Mouse (Mus musculus): ENCODE measurements around the gene Ccdc85b. TPM values are rescaled to one million over a fixed set of nuclear protein-coding genes. Genes with fewer than 3 reads are reported as not detected.

Gene Ccdc85b
- 0.98 and 1.6 TPM in 2 replicates for total RNA-seq (2023)

DNA sequence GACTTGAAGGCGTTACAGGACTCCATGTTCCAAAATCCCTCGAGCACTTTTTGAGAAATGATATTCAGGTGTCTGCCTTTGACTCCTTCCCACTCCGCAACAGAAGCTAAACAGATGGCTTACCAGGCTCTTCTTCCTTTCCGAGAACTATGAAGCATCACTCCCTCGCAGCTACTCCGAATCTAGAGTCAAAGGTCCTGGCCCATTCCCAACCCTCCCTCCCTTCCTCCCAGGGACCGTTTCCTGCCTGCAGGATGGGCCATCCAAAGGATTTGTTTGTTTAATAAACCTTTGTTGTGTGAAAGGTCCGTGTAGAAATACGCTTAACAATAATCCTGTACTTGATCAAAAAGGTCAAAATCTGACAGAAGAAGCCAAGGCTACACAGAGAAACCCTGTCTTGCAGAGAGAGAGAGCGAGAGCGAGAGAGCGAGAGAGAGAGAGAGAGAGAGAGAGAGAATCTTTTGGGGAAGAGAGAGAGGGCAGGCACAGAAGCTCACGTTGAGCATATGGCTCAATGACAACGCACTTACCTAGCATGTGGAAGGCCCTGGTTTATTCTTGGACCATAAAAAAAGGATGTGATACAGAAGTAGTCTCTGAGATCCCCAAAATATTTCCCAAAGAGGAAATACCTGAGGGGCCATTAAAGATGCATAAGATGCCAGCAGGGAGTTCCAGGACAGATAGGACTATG, at the start of gene Ccdc85b:
Gene Ccdc85b (minus strand): TSS at position 149 of the 697 bp plus-strand sequence.

DNA sequence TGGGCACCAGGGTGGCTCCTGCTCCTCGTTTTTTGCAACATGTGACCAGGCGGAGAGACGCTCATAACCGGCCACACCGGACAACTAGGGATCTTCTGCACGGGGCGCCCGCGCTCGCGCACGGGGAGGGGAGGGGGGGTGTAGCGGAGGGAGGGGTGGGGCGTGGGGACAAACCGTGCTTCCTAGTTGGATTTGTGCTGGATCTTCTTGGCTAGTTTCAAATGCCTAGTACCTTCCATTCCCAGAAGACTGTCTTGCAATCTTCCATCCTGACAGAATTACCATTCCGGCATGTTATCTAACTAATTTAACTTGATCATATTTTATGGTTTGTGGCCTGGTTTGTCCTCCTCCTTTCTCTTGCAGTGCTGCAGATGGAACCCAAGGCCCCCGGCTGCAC, 46.0 kb upstream of the Ccdc85b start, which contains the start of gene 1700020D05Rik:
Gene 1700020D05Rik (minus strand): TSS at position 101 of the 400 bp plus-strand sequence.

GRCm38 (mm10) chr19:5490313-5490897, 32.7 kb upstream of the Ccdc85b start, which contains the start of gene Cfl1:
Cfl1 (plus strand) TSS chr19:5490455.

DNA sequence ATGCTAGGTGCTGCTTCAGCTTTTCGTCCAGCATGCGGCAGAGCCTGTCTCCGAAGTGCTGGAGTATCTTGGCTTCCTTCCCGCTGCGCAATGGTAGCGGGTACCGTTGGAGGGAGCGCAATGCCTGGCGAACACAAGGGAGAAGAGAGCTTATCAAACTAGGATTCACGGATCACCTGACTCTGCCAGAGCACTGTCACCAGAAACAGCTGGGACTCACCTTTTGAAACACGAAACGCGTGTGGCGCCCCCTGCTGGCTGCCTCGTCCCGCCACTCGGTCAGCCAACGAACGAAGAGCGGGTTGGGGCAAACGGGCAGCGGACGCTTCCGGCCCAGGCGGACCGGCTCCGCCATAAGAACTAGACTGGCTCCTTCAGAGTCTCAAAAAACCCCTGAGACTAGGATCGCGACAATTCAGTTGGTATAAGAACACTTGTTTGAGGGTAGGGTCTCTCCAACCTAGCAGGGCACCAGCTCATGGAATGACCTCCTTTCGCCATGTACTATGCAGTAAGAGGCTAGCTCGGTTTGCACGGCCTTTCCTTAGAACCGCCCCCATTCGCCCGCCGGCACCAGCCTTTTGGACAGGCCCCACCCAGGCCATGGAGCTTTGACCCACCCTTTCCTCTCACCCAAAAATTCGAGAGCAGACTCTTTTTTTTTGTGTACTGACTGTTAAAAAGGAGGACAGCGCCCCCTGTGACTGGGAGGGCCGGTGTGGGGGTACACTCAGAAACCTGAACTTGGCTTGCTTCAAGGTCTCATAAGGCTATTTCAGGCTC, 30.3 kb upstream of the Ccdc85b start, which contains the start of gene Mus81:
Gene Mus81 (minus strand): TSS at position 635 of the 783 bp plus-strand sequence.

GRCm38 (mm10) chr19:5473720-5474119, 16.0 kb upstream of the Ccdc85b start, which contains the start of gene Efemp2:
Efemp2 (plus strand) TSS chr19:5473954.

DNA sequence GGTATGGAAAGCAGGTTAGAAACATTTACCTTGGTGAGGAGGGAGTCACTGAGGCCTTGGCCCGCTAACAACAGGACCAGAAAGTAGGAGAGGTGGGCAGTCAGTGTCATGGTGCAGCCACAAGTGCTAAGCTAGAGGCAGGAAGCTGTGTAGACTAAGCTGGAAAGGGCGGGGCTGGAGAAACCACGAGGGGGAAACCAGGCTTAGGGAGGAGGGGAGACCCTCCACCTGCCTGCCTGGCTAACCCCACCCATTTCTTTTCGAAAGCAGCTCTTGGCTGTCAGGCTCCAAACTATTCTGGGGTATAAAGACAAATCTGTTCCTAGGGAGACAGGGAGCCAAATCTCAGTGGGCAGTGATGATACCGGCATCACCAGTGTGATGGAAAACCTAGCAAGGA, 10.7 kb upstream of the Ccdc85b start, which contains the start of gene Ctsw:
Gene Ctsw (minus strand): TSS at position 134 of the 400 bp plus-strand sequence.

GRCm38 (mm10) chr19:5460465-5460911, 2.8 kb upstream of the Ccdc85b start, which contains the start of gene Fibp:
Fibp (plus strand) TSS chr19:5460615.

DNA sequence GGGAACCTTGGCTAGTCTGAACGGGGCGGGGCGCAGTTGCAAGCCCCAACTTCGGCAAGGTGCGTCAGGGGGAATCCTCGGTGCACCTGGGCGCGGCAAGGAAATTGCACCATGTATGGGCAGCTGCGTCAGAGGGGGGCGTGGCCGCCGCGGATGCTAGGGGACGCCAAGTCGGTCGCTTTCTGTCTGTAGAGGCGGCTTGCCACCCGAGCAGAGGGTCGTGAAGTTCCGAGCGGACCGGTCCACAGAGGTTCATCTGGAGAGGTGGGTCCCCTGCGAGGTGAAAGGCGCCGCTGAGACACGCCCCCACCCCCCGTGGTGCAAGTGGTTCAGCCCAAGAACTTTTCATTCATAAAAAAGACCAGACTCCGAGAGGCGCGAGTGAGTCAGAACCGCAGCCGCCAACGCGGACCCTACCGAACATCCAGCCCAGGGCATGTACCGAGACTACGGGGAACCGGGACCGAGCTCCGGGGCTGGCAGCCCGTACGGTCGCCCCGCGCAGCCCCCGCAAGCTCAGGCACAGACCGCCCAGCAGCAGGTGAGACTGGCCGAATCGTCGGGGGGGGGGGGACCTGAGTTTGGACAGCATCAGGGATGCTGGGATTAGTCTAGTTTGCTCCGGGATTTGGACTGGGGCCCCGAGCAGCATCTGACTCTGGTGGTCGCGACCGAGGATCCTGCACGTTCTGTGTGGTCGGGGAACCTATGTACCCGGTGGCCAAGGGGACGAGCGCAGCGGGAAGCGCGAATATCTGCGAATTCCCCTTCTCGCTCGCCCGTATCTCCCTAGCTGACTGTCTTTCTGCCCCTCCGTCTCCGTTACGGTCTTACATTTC, 10.0 kb downstream of the Ccdc85b start, which contains the start of gene Fosl1:
Gene Fosl1 (plus strand): TSS at position 33 of the 839 bp plus-strand sequence.

GRCm38 (mm10) chr19:5424782-5425741, 32.6 kb downstream of the Ccdc85b start, which contains the start of the genes Drap1 and AI837181:
Drap1 (minus strand) TSS chr19:5424979.
AI837181 (plus strand) TSS chr19:5425144.

Other genes with a start within 250 kb of the Ccdc85b start
- 101 and 135 TPM in 2 replicates for gene Pacs1, start 184.8 kb downstream of the Ccdc85b start, total RNA-seq (2023)
- gene Sf3b2, start 162.4 kb downstream of the Ccdc85b start, total RNA-seq (2023), result 206 and 260 TPM in 2 replicates
- not detected in 2 replicates for gene Gal3st3, start 159.6 kb downstream of the Ccdc85b start, total RNA-seq (2023)
- gene Catsper1, start 122.2 kb downstream of the Ccdc85b start, total RNA-seq (2023), result not detected in 2 replicates
- gene Cst6, start 108.3 kb downstream of the Ccdc85b start, total RNA-seq (2023), result not detected in 2 replicates
- 25.6 and 30.1 TPM in 2 replicates for gene Eif1ad, start 91.2 kb downstream of the Ccdc85b start, total RNA-seq (2023)
- gene Banf1, start 90.7 kb downstream of the Ccdc85b start, total RNA-seq (2023), result 53.8 TPM in 2 replicates
- gene Sart1, start 69.2 kb downstream of the Ccdc85b start, total RNA-seq (2023), result 131 and 134 TPM in 2 replicates
- gene Tsga10ip, start 55.4 kb downstream of the Ccdc85b start, total RNA-seq (2023), result 0.95 TPM in 1 of 2 replicates, not detected in the other
- gene Drap1, start 32.9 kb downstream of the Ccdc85b start, total RNA-seq (2023), result 102 and 116 TPM in 2 replicates
- gene AI837181, start 32.8 kb downstream of the Ccdc85b start, total RNA-seq (2023), result 30.0 and 39.2 TPM in 2 replicates
- 73.4 and 88.0 TPM in 2 replicates for gene Fosl1, start 10.3 kb downstream of the Ccdc85b start, total RNA-seq (2023)
- gene Fibp, start 2.7 kb upstream of the Ccdc85b start, total RNA-seq (2023), result 48.7 and 54.0 TPM in 2 replicates
- 0.51 TPM in 1 of 2 replicates, not detected in the other for gene Ctsw, start 10.6 kb upstream of the Ccdc85b start, total RNA-seq (2023)
- gene Efemp2, start 16.1 kb upstream of the Ccdc85b start, total RNA-seq (2023), result 0.79 TPM in 1 of 2 replicates, not detected in the other
- 11.7 and 16.5 TPM in 2 replicates for gene Mus81, start 30.5 kb upstream of the Ccdc85b start, total RNA-seq (2023)
- 1,517 and 1,622 TPM in 2 replicates for gene Cfl1, start 32.6 kb upstream of the Ccdc85b start, total RNA-seq (2023)
- not detected in 2 replicates for gene 1700020D05Rik, start 45.9 kb upstream of the Ccdc85b start, total RNA-seq (2023)
- gene Snx32, start 52.6 kb upstream of the Ccdc85b start, total RNA-seq (2023), result 1.5 and 2.2 TPM in 2 replicates
- gene Ovol1, start 102.8 kb upstream of the Ccdc85b start, total RNA-seq (2023), result 0.16 TPM in 1 of 2 replicates, not detected in the other
- gene Ap5b1, start 110.1 kb upstream of the Ccdc85b start, total RNA-seq (2023), result 59.9 and 83.2 TPM in 2 replicates
- 134 and 135 TPM in 2 replicates for gene Rnaseh2c, start 144.0 kb upstream of the Ccdc85b start, total RNA-seq (2023)
- 84.1 and 85.2 TPM in 2 replicates for gene Kat5, start 152.3 kb upstream of the Ccdc85b start, total RNA-seq (2023)
- 91.9 and 100 TPM in 2 replicates for gene Rela, start 179.6 kb upstream of the Ccdc85b start, total RNA-seq (2023)
- 199 and 219 TPM in 2 replicates for gene Sipa1, start 205.8 kb upstream of the Ccdc85b start, total RNA-seq (2023)
- gene Map3k11, start 230.8 kb upstream of the Ccdc85b start, total RNA-seq (2023), result 78.5 and 101 TPM in 2 replicates
- 60.5 and 93.2 TPM in 2 replicates for gene Pcnx3, start 231.0 kb upstream of the Ccdc85b start, total RNA-seq (2023)
- gene Kcnk7, start 246.5 kb upstream of the Ccdc85b start, total RNA-seq (2023), result not detected in 2 replicates